In the genomic region with DNA sequence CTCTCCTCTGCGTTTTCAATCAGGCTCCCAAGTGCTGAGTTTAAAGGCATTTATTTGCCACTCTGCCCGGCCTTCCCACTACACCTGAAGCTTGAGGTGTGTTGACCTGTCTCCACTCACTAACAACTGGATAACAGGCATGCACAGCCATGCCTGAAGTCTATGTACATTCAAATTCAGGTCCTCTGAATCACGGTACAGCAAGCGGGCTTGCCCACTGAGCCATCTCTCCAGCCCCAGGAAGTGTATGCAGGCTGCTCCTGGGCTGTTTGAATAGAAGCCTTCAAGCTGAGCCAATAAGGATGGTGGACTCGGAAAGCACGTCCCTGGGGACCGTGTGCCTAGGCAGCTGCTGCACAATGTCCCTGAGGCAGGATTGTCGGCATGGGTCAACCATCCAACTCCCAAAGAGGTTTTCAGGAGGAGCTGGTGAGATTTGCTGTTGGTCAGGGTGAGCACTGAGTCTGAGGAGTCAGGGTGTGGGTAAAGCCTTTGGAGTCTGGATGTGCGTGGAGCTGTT, we compare ENCODE assay signal across 12 mouse cellular contexts. TPM values are rescaled to one million over a fixed set of nuclear protein-coding genes. Genes with fewer than 3 reads are reported as not detected.
DNase-seq lines count a peak whose midpoint lies in the region; ATAC-seq and TF ChIP-seq lines count a peak whose summit lies in the region.
"Had no signal": no experiment of that assay in that cellular context is flagged by ENCODE, and none has a peak within 500 bp of the region (broad histone marks: within the 10 kb centered on the region; RNA-seq: fewer than 3 reads in every experiment).

No protein-coding gene starts in this region.

- peaks cover 37% of the 10 kb centered on the region for H3K4me1 ChIP-seq in forebrain, embryonic 10.5 days
- H3K4me1 ChIP-seq in forebrain, embryonic 15.5 days, result peaks cover 8% of the 10 kb centered on the region; the same call in 1 of the 2 replicates
- peaks cover 24% of the 10 kb centered on the region for H3K4me1 ChIP-seq in hindbrain, embryonic 13.5 days (replicated peaks)
- H3K4me1 ChIP-seq in hindbrain, embryonic 14.5 days (replicated peaks; ENCODE audit: control insufficient read depth, insufficient read depth, low read length), result peaks cover 8% of the 10 kb centered on the region; the same call in 1 of the 2 replicates
- peaks cover 4% of the 10 kb centered on the region for H3K4me1 ChIP-seq in stomach, postnatal 0 days (replicated peaks; ENCODE audit: control insufficient read depth, insufficient read depth)
- H3K4me1 ChIP-seq: midbrain, embryonic 12.5 days had no signal

- no peak for DNase-seq in forebrain, embryonic 10.5 days (ENCODE audit: extremely low spot score, low spot score)
- no peak for DNase-seq in hindbrain, embryonic 14.5 days (ENCODE audit: low spot score)
- peak; percentile 52 for DNase-seq in urinary bladder, postnatal 14 days (ENCODE audit: low spot score)
- no peak for DNase-seq in urinary bladder, postnatal 4 days (ENCODE audit: low spot score in 2 of 2)
- no peak for DNase-seq in stomach, postnatal 0 days (ENCODE audit: low spot score)
- DNase-seq in cerebellum, postnatal 36 days, result no peak
- DNase-seq: gastrocnemius, postnatal 36 days had no signal

- ATAC-seq in forebrain, embryonic 15.5 days (replicated peaks), result no peak
- ATAC-seq in hindbrain, embryonic 13.5 days (ENCODE audit: low FRiP score), result no peak
- ATAC-seq in hindbrain, embryonic 14.5 days (ENCODE audit: low FRiP score), result no peak
- ATAC-seq in stomach, postnatal 0 days (ENCODE audit: low FRiP score, low TSS enrichment), result no peak
- ATAC-seq: intestine, embryonic 15.5 days had no signal

- no peak for TF ChIP-seq CTCF in stomach, postnatal 0 days (IDR thresholded peaks at IDR 0.05; ENCODE audit: low read depth)

- no peaks in the 10 kb centered on the region for H3K9me3 ChIP-seq in forebrain, embryonic 10.5 days
- no peaks in the 10 kb centered on the region for H3K9me3 ChIP-seq in forebrain, embryonic 15.5 days
- H3K9me3 ChIP-seq in hindbrain, embryonic 13.5 days, result no peaks in the 10 kb centered on the region
- H3K9me3 ChIP-seq in hindbrain, embryonic 14.5 days (ENCODE audit: control insufficient read depth, low read length), result no peaks in the 10 kb centered on the region
- no peaks in the 10 kb centered on the region for H3K9me3 ChIP-seq in stomach, postnatal 0 days (ENCODE audit: control insufficient read depth, low read length)
- H3K9me3 ChIP-seq: intestine, embryonic 15.5 days; limb, embryonic 13.5 days; midbrain, embryonic 12.5 days had no signal

- no peak overlapping the region for H3K4me2 ChIP-seq in forebrain, embryonic 15.5 days (replicated peaks)
- no peak overlapping the region for H3K4me2 ChIP-seq in hindbrain, embryonic 13.5 days
- H3K4me2 ChIP-seq in hindbrain, embryonic 14.5 days (replicated peaks), result no peak overlapping the region
- no peak overlapping the region for H3K4me2 ChIP-seq in stomach, postnatal 0 days (replicated peaks; ENCODE audit: low read depth)
- H3K4me2 ChIP-seq: intestine, embryonic 15.5 days; limb, embryonic 13.5 days; midbrain, embryonic 12.5 days had no signal

- WGBS in forebrain, embryonic 10.5 days, result 61% methylated on average over 9 of the region's 9 CpGs
- 58% methylated on average over 9 of the region's 9 CpGs for WGBS in forebrain, embryonic 15.5 days
- WGBS in hindbrain, embryonic 13.5 days, result 49% methylated on average over 9 of the region's 9 CpGs
- WGBS in hindbrain, embryonic 14.5 days, result 46% methylated on average over 9 of the region's 9 CpGs
- 51% methylated on average over 9 of the region's 9 CpGs for WGBS in stomach, postnatal 0 days

- no peak overlapping the region for H3K4me3 ChIP-seq in forebrain, embryonic 10.5 days
- no peak overlapping the region for H3K4me3 ChIP-seq in forebrain, embryonic 15.5 days
- no peak overlapping the region for H3K4me3 ChIP-seq in hindbrain, embryonic 13.5 days
- no peak overlapping the region for H3K4me3 ChIP-seq in hindbrain, embryonic 14.5 days (replicated peaks; ENCODE audit: low read length)
- no peak overlapping the region for H3K4me3 ChIP-seq in stomach, postnatal 0 days (ENCODE audit: low read depth, low read length)
- H3K4me3 ChIP-seq: intestine, embryonic 15.5 days; limb, embryonic 13.5 days; midbrain, embryonic 12.5 days had no signal

- H3K9ac ChIP-seq in forebrain, embryonic 15.5 days (replicated peaks), result no peak overlapping the region
- 0 out of 2 replicates have a peak overlapping the region, but pooled peaks have one; percentile 24 for H3K9ac ChIP-seq in hindbrain, embryonic 13.5 days
- H3K9ac ChIP-seq in hindbrain, embryonic 14.5 days, result no peak overlapping the region
- H3K9ac ChIP-seq in stomach, postnatal 0 days (ENCODE audit: low read length), result no peak overlapping the region
- H3K9ac ChIP-seq: intestine, embryonic 15.5 days; limb, embryonic 13.5 days had no signal

- H3K27me3 ChIP-seq in forebrain, embryonic 10.5 days (ENCODE audit: poor library complexity, severe bottlenecking), result peaks cover 1% of the 10 kb centered on the region
- no peaks in the 10 kb centered on the region for H3K27me3 ChIP-seq in forebrain, embryonic 15.5 days
- H3K27me3 ChIP-seq in hindbrain, embryonic 13.5 days, result no peaks in the 10 kb centered on the region
- no peaks in the 10 kb centered on the region for H3K27me3 ChIP-seq in hindbrain, embryonic 14.5 days (ENCODE audit: control insufficient read depth, insufficient read depth, low read length)
- no peaks in the 10 kb centered on the region for H3K27me3 ChIP-seq in stomach, postnatal 0 days (ENCODE audit: control insufficient read depth, insufficient read depth, low read length)
- H3K27me3 ChIP-seq: intestine, embryonic 15.5 days; limb, embryonic 13.5 days; midbrain, embryonic 12.5 days had no signal

- peak overlapping the region; percentile 40; the same call in 1 of the 2 replicates for H3K27ac ChIP-seq in forebrain, embryonic 10.5 days
- no peak overlapping the region for H3K27ac ChIP-seq in forebrain, embryonic 15.5 days (replicated peaks)
- H3K27ac ChIP-seq in hindbrain, embryonic 13.5 days, result peak overlapping the region; percentile 10; the same call in 1 of the 2 replicates
- H3K27ac ChIP-seq in hindbrain, embryonic 14.5 days, result no peak overlapping the region
- peak overlapping the region; percentile 78 for H3K27ac ChIP-seq in stomach, postnatal 0 days (replicated peaks)
- H3K27ac ChIP-seq: intestine, embryonic 15.5 days; limb, embryonic 13.5 days; midbrain, embryonic 12.5 days had no signal

- no peak for TF ChIP-seq EP300 in stomach, postnatal 0 days (optimal IDR thresholded peaks at IDR 0.05)

- H3K36me3 ChIP-seq in forebrain, embryonic 10.5 days (replicated peaks), result no peaks in the 10 kb centered on the region
- H3K36me3 ChIP-seq in forebrain, embryonic 15.5 days, result no peaks in the 10 kb centered on the region
- no peaks in the 10 kb centered on the region for H3K36me3 ChIP-seq in hindbrain, embryonic 13.5 days
- no peaks in the 10 kb centered on the region for H3K36me3 ChIP-seq in hindbrain, embryonic 14.5 days (replicated peaks; ENCODE audit: control insufficient read depth, insufficient read depth)
- H3K36me3 ChIP-seq in stomach, postnatal 0 days (ENCODE audit: control insufficient read depth, insufficient read depth, low read length), result no peaks in the 10 kb centered on the region
- H3K36me3 ChIP-seq: intestine, embryonic 15.5 days; limb, embryonic 13.5 days; midbrain, embryonic 12.5 days had no signal

RNA-seq across cellular contexts. Expression of gene Osgin1, which starts 12.3 kb away (rescaled TPM):
- 0.48 and 0.73 TPM in 2 replicates for polyA plus RNA-seq in forebrain, embryonic 10.5 days (2016; fragmentation: Nextera tagmentation; extraction: Ambion mirVana)
- 0.19 and 0.22 TPM in 2 replicates for polyA plus RNA-seq in forebrain, embryonic 15.5 days (2015; fragmentation: Nextera tagmentation; extraction: Ambion mirVana)
- 0.08 and 0.28 TPM in 2 replicates for polyA plus RNA-seq in hindbrain, embryonic 13.5 days (2015; fragmentation: Nextera tagmentation; extraction: Ambion mirVana)
- polyA plus RNA-seq in hindbrain, embryonic 14.5 days (2014; fragmentation: Nextera tagmentation; extraction: Ambion mirVana), result 0.35 and 0.40 TPM in 2 replicates
- 11.4 and 14.5 TPM in 2 replicates for polyA plus RNA-seq in stomach, postnatal 0 days (2015; fragmentation: Nextera tagmentation; extraction: Ambion mirVana)

RNA-seq across cellular contexts. Expression of gene Necab2, which starts 24.9 kb away (rescaled TPM):
- polyA plus RNA-seq in forebrain, embryonic 10.5 days (2016; fragmentation: Nextera tagmentation; extraction: Ambion mirVana), result 15.5 and 19.1 TPM in 2 replicates
- 15.7 and 17.9 TPM in 2 replicates for polyA plus RNA-seq in forebrain, embryonic 15.5 days (2015; fragmentation: Nextera tagmentation; extraction: Ambion mirVana)
- polyA plus RNA-seq in hindbrain, embryonic 13.5 days (2015; fragmentation: Nextera tagmentation; extraction: Ambion mirVana), result 34.5 and 36.4 TPM in 2 replicates
- 44.4 and 50.1 TPM in 2 replicates for polyA plus RNA-seq in hindbrain, embryonic 14.5 days (2014; fragmentation: Nextera tagmentation; extraction: Ambion mirVana)
- 1.5 and 1.6 TPM in 2 replicates for polyA plus RNA-seq in stomach, postnatal 0 days (2015; fragmentation: Nextera tagmentation; extraction: Ambion mirVana)

RNA-seq across cellular contexts. Expression of gene Mlycd, which starts 27.0 kb away (rescaled TPM):
- 9.2 and 10.2 TPM in 2 replicates for polyA plus RNA-seq in forebrain, embryonic 10.5 days (2016; fragmentation: Nextera tagmentation; extraction: Ambion mirVana)
- 14.7 and 15.2 TPM in 2 replicates for polyA plus RNA-seq in forebrain, embryonic 15.5 days (2015; fragmentation: Nextera tagmentation; extraction: Ambion mirVana)
- polyA plus RNA-seq in hindbrain, embryonic 13.5 days (2015; fragmentation: Nextera tagmentation; extraction: Ambion mirVana), result 14.1 and 14.8 TPM in 2 replicates
- polyA plus RNA-seq in hindbrain, embryonic 14.5 days (2014; fragmentation: Nextera tagmentation; extraction: Ambion mirVana), result 17.8 and 20.2 TPM in 2 replicates
- polyA plus RNA-seq in stomach, postnatal 0 days (2015; fragmentation: Nextera tagmentation; extraction: Ambion mirVana), result 22.0 and 24.0 TPM in 2 replicates

Comparison
In these comparisons a context has a peak if more than half of its experiments do, and no peak if none do; other contexts are left out.
1. H3K27ac ChIP-seq: peak in forebrain, embryonic 10.5 days (single experiment), hindbrain, embryonic 13.5 days (single experiment) and stomach, postnatal 0 days (single experiment); none in forebrain, embryonic 15.5 days (single experiment) and hindbrain, embryonic 14.5 days (single experiment).